In the genomic region with DNA sequence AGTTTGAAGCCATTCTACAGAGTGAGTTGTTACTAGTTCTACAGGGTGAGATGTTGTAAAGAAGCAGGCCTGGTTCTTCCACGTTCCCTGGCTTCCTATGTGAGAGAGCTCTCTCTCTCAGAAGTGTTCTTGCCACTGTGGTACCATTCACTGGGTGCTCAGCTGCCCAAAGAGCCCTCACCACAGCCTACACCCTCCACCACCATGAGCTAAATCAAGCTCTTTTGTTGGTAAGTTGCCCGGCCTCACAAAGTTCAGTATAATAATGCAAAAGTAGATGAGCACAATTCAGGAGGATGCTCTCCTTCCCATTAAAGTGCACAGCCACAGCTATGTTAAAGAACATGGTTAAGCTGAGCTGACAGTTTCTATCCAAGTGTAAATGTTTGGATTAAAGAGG, we compare ENCODE assay signal across 32 mouse cellular contexts. TPM values are rescaled to one million over a fixed set of nuclear protein-coding genes. Genes with fewer than 3 reads are reported as not detected.
"Had no signal": no experiment of that assay in that cellular context is flagged by ENCODE, and none has a peak within 500 bp of the region (broad histone marks: within the 10 kb centered on the region; RNA-seq: fewer than 3 reads in every experiment).

No protein-coding gene starts in this region.

- H3K9ac ChIP-seq: limb, embryonic 12.5 days; limb, embryonic 13.5 days; limb, embryonic 15.5 days; liver, embryonic 12.5 days; liver, embryonic 13.5 days; liver, embryonic 14.5 days; liver, embryonic 15.5 days; liver, postnatal 0 days; lung, embryonic 14.5 days; lung, embryonic 15.5 days; midbrain, embryonic 12.5 days; midbrain, embryonic 13.5 days; neural tube, embryonic 12.5 days had no signal

- H3K4me1 ChIP-seq: limb, embryonic 15.5 days; liver, embryonic 12.5 days; liver, embryonic 13.5 days; liver, embryonic 15.5 days; lung, embryonic 15.5 days had no signal

- H3K9me3 ChIP-seq: limb, embryonic 10.5 days; limb, embryonic 12.5 days; limb, embryonic 13.5 days; limb, embryonic 15.5 days; liver, embryonic 12.5 days; liver, embryonic 13.5 days; liver, embryonic 15.5 days; lung, embryonic 15.5 days; megakaryocyte, embryonic 14.5 days; midbrain, embryonic 10.5 days; midbrain, embryonic 12.5 days; midbrain, embryonic 13.5 days; neural tube, embryonic 12.5 days had no signal

- H3K27me3 ChIP-seq: limb, embryonic 15.5 days; liver, embryonic 13.5 days; liver, embryonic 15.5 days; lung, embryonic 15.5 days; midbrain, embryonic 13.5 days; neural tube, embryonic 12.5 days had no signal

- H3K36me3 ChIP-seq: limb, embryonic 10.5 days; limb, embryonic 12.5 days; limb, embryonic 13.5 days; limb, embryonic 15.5 days; liver, embryonic 12.5 days; liver, embryonic 13.5 days; liver, embryonic 15.5 days; lung, embryonic 15.5 days; midbrain, embryonic 10.5 days; midbrain, embryonic 12.5 days; midbrain, embryonic 13.5 days; neural tube, embryonic 12.5 days had no signal

- ATAC-seq: liver, embryonic 12.5 days; liver, postnatal 0 days; lung, postnatal 0 days; midbrain, embryonic 13.5 days; midbrain, embryonic 16.5 days had no signal

- H3K4me3 ChIP-seq: limb, embryonic 10.5 days; limb, embryonic 12.5 days; limb, embryonic 13.5 days; limb, embryonic 15.5 days; liver, embryonic 12.5 days; liver, embryonic 13.5 days; liver, embryonic 15.5 days; lung, embryonic 15.5 days; megakaryocyte, embryonic 14.5 days; midbrain, embryonic 10.5 days; midbrain, embryonic 12.5 days; midbrain, embryonic 13.5 days; myocyte; neural tube, embryonic 12.5 days had no signal

- H3K4me2 ChIP-seq: limb, embryonic 12.5 days; limb, embryonic 13.5 days; limb, embryonic 15.5 days; liver, embryonic 11.5 days; liver, embryonic 12.5 days; liver, embryonic 13.5 days; liver, embryonic 15.5 days; lung, embryonic 14.5 days; lung, embryonic 15.5 days; midbrain, embryonic 12.5 days; midbrain, embryonic 13.5 days; neural tube, embryonic 12.5 days had no signal

- H3K27ac ChIP-seq: limb, embryonic 10.5 days; limb, embryonic 12.5 days; limb, embryonic 13.5 days; limb, embryonic 15.5 days; liver, embryonic 12.5 days; liver, embryonic 13.5 days; liver, embryonic 14.5 days; liver, embryonic 15.5 days; lung, embryonic 15.5 days; macrophage; midbrain, embryonic 10.5 days; midbrain, embryonic 12.5 days; midbrain, embryonic 13.5 days; neural tube, embryonic 12.5 days had no signal

- DNase-seq: left cerebral cortex, postnatal 4 days; liver; liver, embryonic 13.5 days; liver, postnatal 0 days; lung, adult 18-20 months; lung, adult 2 months; lung, embryonic 14.5 days; lung, postnatal 10 days; lung, postnatal 14 days; lung, postnatal 36 days; lung, postnatal 4 days; midbrain, embryonic 14.5 days had no signal

RNA-seq across cellular contexts. Expression of gene Hrh2, which starts 30.4 kb away (rescaled TPM):
- polyA plus RNA-seq: limb, embryonic 11.5 days; limb, embryonic 12.5 days; limb, embryonic 15.5 days; lung, embryonic 14.5 days; myocyte; neural tube, embryonic 11.5 days had no signal
